In the genomic region with DNA sequence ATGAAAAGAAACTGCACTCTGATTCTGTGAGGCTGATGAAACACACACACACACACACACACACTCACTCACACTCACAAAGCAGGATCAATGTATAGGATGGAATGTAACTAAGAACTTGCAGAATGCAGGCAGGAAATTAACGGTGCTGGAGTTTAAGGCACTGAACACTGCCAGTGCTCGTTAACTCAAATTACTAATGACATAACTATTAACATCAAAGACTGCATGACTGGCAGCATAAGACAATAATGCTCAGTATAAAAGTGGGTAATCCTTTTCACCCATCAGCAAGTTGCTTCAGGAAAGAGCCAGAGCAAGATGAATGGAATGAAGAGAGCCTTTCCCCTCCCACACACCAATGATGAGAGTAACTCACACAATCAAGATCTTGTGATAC, we compare ENCODE assay signal across 15 mouse cellular contexts.
"Had no signal": no experiment of that assay in that cellular context is flagged by ENCODE, and none has a peak within 500 bp of the region (broad histone marks: within the 10 kb centered on the region; RNA-seq: fewer than 3 reads in every experiment).

No protein-coding gene starts in this region.

- H3K27ac ChIP-seq: kidney, postnatal 0 days; layer of hippocampus, adult 2 months; limb, embryonic 12.5 days; liver, embryonic 13.5 days; lung, embryonic 15.5 days; midbrain, embryonic 13.5 days; neural tube, embryonic 13.5 days; stomach, postnatal 0 days had no signal

- H3K4me2 ChIP-seq: limb, embryonic 12.5 days; liver, embryonic 13.5 days; lung, embryonic 15.5 days; midbrain, embryonic 13.5 days; neural tube, embryonic 13.5 days had no signal

- H3K9ac ChIP-seq: limb, embryonic 12.5 days; liver, embryonic 13.5 days; liver, postnatal 0 days; lung, embryonic 15.5 days; midbrain, embryonic 13.5 days; neural tube, embryonic 13.5 days had no signal

- H3K4me3 ChIP-seq: layer of hippocampus, adult 2 months; limb, embryonic 12.5 days; liver, embryonic 13.5 days; lung, embryonic 15.5 days; midbrain, embryonic 13.5 days; neural tube, embryonic 13.5 days had no signal

- H3K4me1 ChIP-seq: limb, embryonic 12.5 days; liver, embryonic 13.5 days; lung, embryonic 15.5 days; midbrain, embryonic 13.5 days; neural tube, embryonic 13.5 days had no signal

- H3K36me3 ChIP-seq: limb, embryonic 12.5 days; liver, embryonic 13.5 days; lung, embryonic 15.5 days; midbrain, embryonic 13.5 days; neural tube, embryonic 13.5 days had no signal

- H3K9me3 ChIP-seq: limb, embryonic 12.5 days; liver, embryonic 13.5 days; lung, embryonic 15.5 days; midbrain, embryonic 13.5 days; neural tube, embryonic 13.5 days had no signal

- H3K27me3 ChIP-seq: limb, embryonic 12.5 days; liver, embryonic 13.5 days; lung, embryonic 15.5 days; midbrain, embryonic 13.5 days; neural tube, embryonic 13.5 days had no signal

- DNase-seq: kidney, postnatal 4 days; liver; liver, embryonic 13.5 days; liver, postnatal 0 days; lung, postnatal 14 days; right cerebral cortex, adult 18-20 months; right cerebral cortex, postnatal 25 days; thymus, postnatal 4 days had no signal

- ATAC-seq: liver, postnatal 0 days; midbrain, embryonic 13.5 days had no signal
